Comparison of ENCODE assay signal across 23 mouse cellular contexts in genomic region chr6:7711837-7712330, GRCm38 (mm10).
"Had no signal": no experiment of that assay in that cellular context is flagged by ENCODE, and none has a peak within 500 bp of the region (broad histone marks: within the 10 kb centered on the region; RNA-seq: fewer than 3 reads in every experiment).

No protein-coding gene starts in this region.

- H3K9ac ChIP-seq: heart, embryonic 12.5 days; hindbrain, embryonic 12.5 days; hindbrain, embryonic 14.5 days; intestine, embryonic 15.5 days; limb, embryonic 13.5 days; limb, embryonic 15.5 days; liver, embryonic 12.5 days had no signal

- ATAC-seq: hindbrain, embryonic 16.5 days; inflammation-experienced regulatory T-cells, adult 6 months; intestine, embryonic 15.5 days; intestine, postnatal 0 days; liver, embryonic 12.5 days had no signal

- H3K4me1 ChIP-seq: heart, embryonic 12.5 days; hindbrain, embryonic 10.5 days; hindbrain, embryonic 12.5 days; intestine, embryonic 15.5 days had no signal

- H3K9me3 ChIP-seq: heart, embryonic 12.5 days; hindbrain, embryonic 10.5 days; hindbrain, embryonic 12.5 days; intestine, embryonic 15.5 days; limb, embryonic 13.5 days; limb, embryonic 15.5 days; liver, embryonic 12.5 days had no signal

- H3K27me3 ChIP-seq: heart, embryonic 12.5 days; hindbrain, embryonic 12.5 days; intestine, embryonic 15.5 days; limb, embryonic 13.5 days; limb, embryonic 15.5 days; liver, embryonic 12.5 days had no signal

- H3K27ac ChIP-seq: heart, adult 2 months; hindbrain, embryonic 10.5 days; hindbrain, embryonic 12.5 days; hindbrain, embryonic 14.5 days; intestine, embryonic 15.5 days; left cerebral cortex, adult 2 months; limb, embryonic 13.5 days; limb, embryonic 15.5 days; liver, embryonic 12.5 days had no signal

- DNase-seq: gastrocnemius, postnatal 14 days; gastrocnemius, postnatal 36 days; heart, adult 11 months; heart, adult 2 months; heart, postnatal 10 days; heart, postnatal 4 days; kidney, adult 18-20 months; kidney, adult 8-10 months; kidney, postnatal 10 days; kidney, postnatal 25 days; layer of hippocampus, adult 9-11 months had no signal

- H3K4me2 ChIP-seq: heart, embryonic 12.5 days; hindbrain, embryonic 12.5 days; hindbrain, embryonic 14.5 days; intestine, embryonic 15.5 days; limb, embryonic 13.5 days; limb, embryonic 15.5 days; liver, embryonic 12.5 days had no signal

- H3K36me3 ChIP-seq: heart, embryonic 12.5 days; hindbrain, embryonic 10.5 days; hindbrain, embryonic 12.5 days; intestine, embryonic 15.5 days; limb, embryonic 13.5 days; limb, embryonic 15.5 days; liver, embryonic 12.5 days had no signal

- H3K4me3 ChIP-seq: heart, adult 2 months; heart, embryonic 12.5 days; hindbrain, embryonic 10.5 days; hindbrain, embryonic 12.5 days; intestine, embryonic 15.5 days; left cerebral cortex, adult 2 months; limb, embryonic 13.5 days; limb, embryonic 15.5 days; liver, embryonic 12.5 days had no signal
